Mouse (Mus musculus): Measurements from ENCODE around the gene Plekhg5. TPM values are rescaled to one million over a fixed set of nuclear protein-coding genes. Genes with fewer than 3 reads are reported as not detected.

Gene Plekhg5
- total RNA-seq, 2 experiments from 2014 or later: 6.3 to 6.4 TPM

GRCm38 (mm10) chr4:152120311-152121182, 48.2 kb downstream of the Plekhg5 start:
- intact Hi-C loops (cut with DNase I): no loop called here
- DNase-seq: no peak

- intact Hi-C loops (cut with DNase I): no loop called here
- no peak for DNase-seq
Observed at GRCm38 (mm10) chr4:152121183-152121505, 48.8 kb downstream of the Plekhg5 start.

GRCm38 (mm10) chr4:152124361-152124961, 52.2 kb downstream of the Plekhg5 start:
- intact Hi-C loops (cut with DNase I): no loop called here

GRCm38 (mm10) chr4:152125161-152126025, 53.1 kb downstream of the Plekhg5 start:
- peak; percentile 59 to 60 for DNase-seq
- intact Hi-C loops (cut with DNase I): no loop called here

More at GRCm38 (mm10) chr4:152124361-152124961, 52.2 kb downstream of the Plekhg5 start:
- DNase-seq: no peak

GRCm38 (mm10) chr4:152126026-152126920, 54.0 kb downstream of the Plekhg5 start:
- DNase-seq: no peak
- intact Hi-C loops (cut with DNase I): no loop called here

- intact Hi-C loops (cut with DNase I): no loop called here
- DNase-seq: no peak
Observed at GRCm38 (mm10) chr4:152127884-152128283, 55.6 kb downstream of the Plekhg5 start.

- intact Hi-C loops (cut with DNase I): no loop called here
- no peak for DNase-seq
Observed at GRCm38 (mm10) chr4:152128784-152129183, 56.5 kb downstream of the Plekhg5 start.

- intact Hi-C loops (cut with DNase I): no loop called here
- no peak for DNase-seq
Observed at GRCm38 (mm10) chr4:152129395-152129930, 57.2 kb downstream of the Plekhg5 start.

GRCm38 (mm10) chr4:152130771-152131653, 58.7 kb downstream of the Plekhg5 start:
- DNase-seq: peak; percentile 51 to 58
- intact Hi-C loops (cut with DNase I): no loop called here

- no peak for DNase-seq
- intact Hi-C loops (cut with DNase I): no loop called here
Observed at GRCm38 (mm10) chr4:152131809-152132771, 59.8 kb downstream of the Plekhg5 start.

- no peak for DNase-seq
- intact Hi-C loops (cut with DNase I): no loop called here
Observed at GRCm38 (mm10) chr4:152132772-152133169, 60.5 kb downstream of the Plekhg5 start.

- DNase-seq: no peak
- intact Hi-C loops (cut with DNase I): no loop called here
Observed at GRCm38 (mm10) chr4:152133213-152133612, 60.9 kb downstream of the Plekhg5 start.

- intact Hi-C loops (cut with DNase I): no loop called here
- peak in 1 of 2 experiments; percentile 26 for DNase-seq
Observed at GRCm38 (mm10) chr4:152134507-152134906, 62.2 kb downstream of the Plekhg5 start.

GRCm38 (mm10) chr4:152135363-152135762, 63.1 kb downstream of the Plekhg5 start:
- intact Hi-C loops (cut with DNase I): no loop called here
- DNase-seq: no peak

GRCm38 (mm10) chr4:152136112-152136875, 64.0 kb downstream of the Plekhg5 start:
- no peak for DNase-seq
- intact Hi-C loops (cut with DNase I): no loop called here

- DNase-seq: no peak
- intact Hi-C loops (cut with DNase I): no loop called here
Observed at GRCm38 (mm10) chr4:152136876-152137250, 64.6 kb downstream of the Plekhg5 start.

All from gastrocnemius, postnatal 36 days (tissue).